Mouse (Mus musculus): ENCODE data around the gene Uba6. TPM values are rescaled to one million over a fixed set of nuclear protein-coding genes. Genes with fewer than 3 reads are reported as not detected.
A peak's percentile ranks its signal among the peaks of the same experiment; 100 is the strongest.

The Uba6 gene
- 11.9 and 12.0 TPM in 2 replicates for polyA plus RNA-seq (2015; fragmentation: Nextera tagmentation; extraction: Ambion mirVana)

GRCm38 (mm10) chr5:86172449-86173161, at the start of gene Uba6:
Gene Uba6, minus strand, starts transcription at chr5:86172803.
- H3K36me3 ChIP-seq = peaks cover 12% of the 10 kb centered on the region; the same call in 1 of the 2 replicates
- H3K9ac ChIP-seq (replicated peaks) = peak within 1 kb of the TSS; percentile 82
- peak within 1 kb of the TSS; percentile 97 for H3K27ac ChIP-seq (replicated peaks)
- ATAC-seq (ENCODE audit: low FRiP score) = peak; percentile 100
- under 1% methylated on average over 65 of the region's 67 CpGs for WGBS
- peak within 1 kb of the TSS; percentile 71 for H3K4me2 ChIP-seq
- H3K27me3 ChIP-seq (replicated peaks) = no peaks in the 10 kb centered on the region
- peak within 1 kb of the TSS; percentile 79 for H3K4me3 ChIP-seq (replicated peaks)
- H3K9me3 ChIP-seq (replicated peaks) = no peaks in the 10 kb centered on the region
- peaks cover 16% of the 10 kb centered on the region for H3K4me1 ChIP-seq

GRCm38 (mm10) chr5:86197801-86198200, 25.2 kb upstream of the Uba6 start, which contains the start of gene Gnrhr:
Gene Gnrhr, minus strand, starts transcription at chr5:86197901.
- H3K4me3 ChIP-seq (replicated peaks) = no peak within 1 kb of the TSS
- H3K4me2 ChIP-seq = no peak within 1 kb of the TSS
- no peak within 1 kb of the TSS for H3K27ac ChIP-seq (replicated peaks)
- H3K9me3 ChIP-seq (replicated peaks) = no peaks in the 10 kb centered on the region
- H3K9ac ChIP-seq (replicated peaks) = no peak within 1 kb of the TSS
- no peaks in the 10 kb centered on the region for H3K27me3 ChIP-seq (replicated peaks)
- 91% methylated on average over 10 of the region's 10 CpGs for WGBS
- H3K4me1 ChIP-seq = no peaks in the 10 kb centered on the region
- no peaks in the 10 kb centered on the region for H3K36me3 ChIP-seq
- ATAC-seq (ENCODE audit: low FRiP score) = no peak

GRCm38 (mm10) chr5:86191356-86191755, 18.8 kb upstream of the Uba6 start:
- no peaks in the 10 kb centered on the region for H3K27me3 ChIP-seq (replicated peaks)
- no peak overlapping the region for H3K9ac ChIP-seq (replicated peaks)
- 14% methylated on average over 4 of the region's 4 CpGs for WGBS
- no peaks in the 10 kb centered on the region for H3K9me3 ChIP-seq (replicated peaks)
- no peak overlapping the region for H3K4me3 ChIP-seq (replicated peaks)
- peak; percentile 74; the same call in 1 of the 2 replicates for ATAC-seq (ENCODE audit: low FRiP score)
- no peaks in the 10 kb centered on the region for H3K4me1 ChIP-seq
- H3K36me3 ChIP-seq = no peaks in the 10 kb centered on the region
- no peak overlapping the region for H3K27ac ChIP-seq (replicated peaks)
- H3K4me2 ChIP-seq = no peak overlapping the region

GRCm38 (mm10) chr5:86190770-86191169, 18.2 kb upstream of the Uba6 start:
- WGBS = 24% methylated on average over 5 of the region's 5 CpGs
- H3K4me3 ChIP-seq (replicated peaks) = no peak overlapping the region

GRCm38 (mm10) chr5:86190290-86190689, 17.7 kb upstream of the Uba6 start:
- WGBS = 50% methylated on average over 15 of the region's 15 CpGs
- Histone ChIP-seq H3K4me2 (no peak overlapping the region), H3K9me3 (replicated peaks) (no peaks in the 10 kb centered on the region), H3K36me3 (no peaks in the 10 kb centered on the region), H3K27me3 (replicated peaks) (no peaks in the 10 kb centered on the region), H3K4me3 (replicated peaks) (no peak overlapping the region), H3K27ac (replicated peaks) (no peak overlapping the region), H3K4me1 (no peaks in the 10 kb centered on the region), H3K9ac (replicated peaks) (no peak overlapping the region)
- no peak for ATAC-seq (ENCODE audit: low FRiP score)

More at GRCm38 (mm10) chr5:86190770-86191169, 18.2 kb upstream of the Uba6 start:
- H3K36me3 ChIP-seq = no peaks in the 10 kb centered on the region
- no peaks in the 10 kb centered on the region for H3K4me1 ChIP-seq
- H3K9ac ChIP-seq (replicated peaks) = no peak overlapping the region
- H3K27ac ChIP-seq (replicated peaks) = no peak overlapping the region
- ATAC-seq (ENCODE audit: low FRiP score) = no peak; the same call in 1 of the 2 replicates
- no peaks in the 10 kb centered on the region for H3K9me3 ChIP-seq (replicated peaks)
- H3K4me2 ChIP-seq = no peak overlapping the region
- H3K27me3 ChIP-seq (replicated peaks) = no peaks in the 10 kb centered on the region

DNA sequence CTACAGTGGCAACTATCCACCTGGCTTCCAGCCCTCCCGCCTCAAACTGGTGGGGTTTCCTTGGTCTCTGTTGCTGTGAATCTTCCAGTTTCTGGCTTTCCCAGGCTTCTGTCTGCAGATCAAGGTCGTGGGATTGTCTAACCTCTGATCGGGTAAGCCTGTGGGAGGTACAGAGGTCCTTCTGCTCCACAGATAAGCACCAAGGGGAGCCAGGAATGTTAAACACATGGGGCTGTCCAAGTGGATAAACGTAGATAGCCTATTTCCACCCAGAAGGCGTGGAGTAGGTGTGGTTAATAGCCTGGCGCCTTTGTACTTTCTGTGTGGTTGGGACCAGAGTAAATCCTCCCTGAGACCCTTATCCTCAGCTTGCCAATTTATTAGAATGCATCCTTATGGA, 14.8 kb upstream of the Uba6 start:
- H3K4me2 ChIP-seq = no peak overlapping the region
- no peak for ATAC-seq (ENCODE audit: low FRiP score)
- no peaks in the 10 kb centered on the region for H3K4me1 ChIP-seq
- H3K36me3 ChIP-seq = no peaks in the 10 kb centered on the region
- H3K27ac ChIP-seq (replicated peaks) = no peak overlapping the region
- H3K27me3 ChIP-seq (replicated peaks) = no peaks in the 10 kb centered on the region
- no peak overlapping the region for H3K9ac ChIP-seq (replicated peaks)
- H3K9me3 ChIP-seq (replicated peaks) = no peaks in the 10 kb centered on the region
- 79% methylated on average over 6 of the region's 6 CpGs for WGBS
- H3K4me3 ChIP-seq (replicated peaks) = no peak overlapping the region

DNA sequence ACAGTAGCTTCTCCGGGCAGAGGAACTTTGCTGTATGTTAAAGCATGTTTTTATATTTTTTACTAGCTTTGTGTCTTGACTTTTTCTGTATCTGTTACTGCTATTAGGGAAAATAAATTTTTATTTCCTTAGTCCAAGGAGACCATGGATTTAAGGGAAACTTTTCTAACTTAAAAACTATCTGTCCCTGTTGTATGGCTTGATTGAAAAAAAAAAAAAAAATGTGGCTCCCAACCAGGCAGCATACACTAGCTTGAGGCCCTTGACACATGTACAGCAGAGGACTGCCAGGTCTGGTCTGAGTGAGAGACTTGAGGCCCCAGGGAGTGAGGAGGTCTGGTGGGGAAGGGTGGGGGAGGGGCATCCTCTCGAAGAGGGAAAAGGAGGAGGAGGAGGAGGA, 1.2 kb upstream of the Uba6 start:
- peaks cover 16% of the 10 kb centered on the region for H3K4me1 ChIP-seq
- no peak overlapping the region for H3K4me3 ChIP-seq (replicated peaks)
- H3K27ac ChIP-seq (replicated peaks) = no peak overlapping the region
- no peak overlapping the region for H3K4me2 ChIP-seq
- no peaks in the 10 kb centered on the region for H3K9me3 ChIP-seq (replicated peaks)
- no peak for ATAC-seq (ENCODE audit: low FRiP score)
- 60% methylated on average over 2 of the region's 2 CpGs for WGBS
- peaks cover 7% of the 10 kb centered on the region; the same call in 1 of the 2 replicates for H3K36me3 ChIP-seq
- no peak overlapping the region for H3K9ac ChIP-seq (replicated peaks)
- no peaks in the 10 kb centered on the region for H3K27me3 ChIP-seq (replicated peaks)

- Histone ChIP-seq H3K4me3 (replicated peaks) (peak overlapping the region; percentile 79), H3K27ac (replicated peaks) (peak overlapping the region; percentile 97), H3K9me3 (replicated peaks) (no peaks in the 10 kb centered on the region), H3K9ac (replicated peaks) (peak overlapping the region; percentile 82), H3K4me2 (peak overlapping the region; percentile 71), H3K27me3 (replicated peaks) (no peaks in the 10 kb centered on the region), H3K4me1 (peaks cover 16% of the 10 kb centered on the region), H3K36me3 (peaks cover 15% of the 10 kb centered on the region; the same call in 1 of the 2 replicates)
- ATAC-seq (ENCODE audit: low FRiP score) = peak; percentile 0; the same call in 1 of the 2 replicates
- 0% methylated on average over 15 of the region's 15 CpGs for WGBS
Observed at GRCm38 (mm10) chr5:86172088-86172448, 535 bp downstream of the Uba6 start.

DNA sequence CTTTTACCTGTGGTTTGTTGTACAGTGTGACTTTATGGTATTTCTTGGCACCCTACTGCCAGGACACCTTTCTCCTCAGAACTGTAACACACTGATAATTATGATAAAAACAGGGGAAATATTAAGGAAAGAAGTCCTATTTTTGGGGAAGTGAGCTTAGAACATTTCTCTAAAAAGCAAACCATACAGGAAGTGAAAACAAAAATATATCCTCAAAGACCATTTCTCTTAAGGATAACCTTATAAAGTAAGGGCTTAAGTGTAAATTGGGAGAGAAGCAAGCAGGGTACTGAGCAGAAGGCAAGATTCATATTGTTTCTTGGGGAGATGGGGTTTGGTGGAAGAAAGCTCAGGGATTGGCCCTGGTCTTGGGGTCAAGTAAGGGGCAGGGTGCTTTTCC, 42.8 kb downstream of the Uba6 start:
- H3K36me3 ChIP-seq = peaks cover 31% of the 10 kb centered on the region

GRCm38 (mm10) chr5:86128749-86129148, 43.9 kb downstream of the Uba6 start:
- ATAC-seq (ENCODE audit: low FRiP score) = no peak
- WGBS = 98% methylated on average over 1 of the region's 1 CpGs
- Histone ChIP-seq H3K27me3 (replicated peaks) (no peaks in the 10 kb centered on the region), H3K4me1 (no peaks in the 10 kb centered on the region), H3K4me3 (replicated peaks) (no peak overlapping the region), H3K9me3 (replicated peaks) (no peaks in the 10 kb centered on the region), H3K36me3 (peaks cover 31% of the 10 kb centered on the region), H3K27ac (replicated peaks) (no peak overlapping the region), H3K4me2 (no peak overlapping the region), H3K9ac (replicated peaks) (no peak overlapping the region)

More for the DNA sequence above, 42.8 kb downstream of the Uba6 start:
- Histone ChIP-seq H3K9ac (replicated peaks) (no peak overlapping the region), H3K9me3 (replicated peaks) (no peaks in the 10 kb centered on the region), H3K27ac (replicated peaks) (no peak overlapping the region), H3K4me1 (no peaks in the 10 kb centered on the region), H3K4me2 (no peak overlapping the region), H3K27me3 (replicated peaks) (no peaks in the 10 kb centered on the region), H3K4me3 (replicated peaks) (no peak overlapping the region)
- no peak for ATAC-seq (ENCODE audit: low FRiP score)

DNA sequence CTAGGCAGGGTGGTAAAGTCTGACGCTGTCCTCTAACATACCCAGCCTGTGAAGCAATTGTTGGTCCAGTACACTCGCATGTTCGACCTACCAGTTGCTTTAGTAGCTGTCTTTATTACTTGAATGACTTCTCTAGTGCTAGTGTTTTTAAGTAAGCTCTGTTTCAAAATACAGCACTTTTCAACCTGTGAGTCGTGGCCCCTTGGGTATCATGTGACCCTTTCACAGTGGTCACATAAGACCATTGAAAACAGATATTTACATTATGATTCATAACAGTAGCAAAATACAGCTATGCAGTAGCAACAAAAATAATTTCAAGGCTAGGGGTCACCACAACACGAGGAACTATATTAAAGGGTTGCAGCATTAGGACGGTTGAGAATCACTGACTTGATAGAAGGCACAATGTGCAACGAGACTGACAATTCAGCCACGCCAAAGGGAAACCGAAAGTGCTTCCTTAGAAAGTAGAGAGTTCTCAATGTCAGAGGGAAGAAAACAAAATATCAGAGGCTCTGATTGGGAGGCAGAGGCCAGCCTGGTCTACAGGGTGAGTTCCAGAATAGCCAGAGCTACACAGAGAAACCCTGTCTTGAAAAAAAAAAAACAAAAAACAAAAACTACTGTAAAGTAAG, 54.0 kb downstream of the Uba6 start:
- peaks cover 22% of the 10 kb centered on the region for H3K36me3 ChIP-seq
- H3K4me3 ChIP-seq (replicated peaks) = no peak overlapping the region
- WGBS = 92% methylated on average over 9 of the region's 9 CpGs
- no peak overlapping the region for H3K27ac ChIP-seq (replicated peaks)
- H3K27me3 ChIP-seq (replicated peaks) = no peaks in the 10 kb centered on the region
- H3K9me3 ChIP-seq (replicated peaks) = no peaks in the 10 kb centered on the region
- H3K4me1 ChIP-seq = no peaks in the 10 kb centered on the region
- no peak overlapping the region for H3K4me2 ChIP-seq
- no peak overlapping the region for H3K9ac ChIP-seq (replicated peaks)
- ATAC-seq (ENCODE audit: low FRiP score) = no peak

DNA sequence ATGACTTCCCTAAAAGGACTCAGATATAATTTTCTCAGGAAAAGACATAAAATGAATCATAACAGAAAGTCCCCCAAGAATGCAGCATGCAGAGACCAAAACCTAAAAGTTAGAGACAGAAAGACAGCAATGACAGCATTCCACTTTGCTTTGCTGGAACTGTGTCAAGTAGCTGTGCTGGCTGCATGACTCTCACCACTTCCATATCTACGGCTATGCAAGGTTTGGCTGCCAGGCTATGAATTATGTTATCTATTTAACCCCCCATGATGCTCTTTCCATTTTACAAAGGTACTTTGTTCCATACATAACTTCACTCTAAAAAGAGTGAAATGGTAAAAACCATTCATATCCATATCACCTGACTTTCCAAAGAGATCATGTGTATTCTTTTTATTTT, 58.6 kb downstream of the Uba6 start:
- 68% methylated on average over 1 of the region's 1 CpGs for WGBS
- no peaks in the 10 kb centered on the region for H3K27me3 ChIP-seq (replicated peaks)
- no peak overlapping the region for H3K4me3 ChIP-seq (replicated peaks)
- H3K9ac ChIP-seq (replicated peaks) = no peak overlapping the region
- H3K4me2 ChIP-seq = no peak overlapping the region
- H3K36me3 ChIP-seq = peaks cover 17% of the 10 kb centered on the region
- H3K4me1 ChIP-seq = no peaks in the 10 kb centered on the region
- H3K9me3 ChIP-seq (replicated peaks) = no peaks in the 10 kb centered on the region
- no peak for ATAC-seq (ENCODE audit: low FRiP score)
- H3K27ac ChIP-seq (replicated peaks) = no peak overlapping the region
